Mouse (Mus musculus): Measurements from ENCODE around the gene Pcdh8. TPM values are rescaled to one million over a fixed set of nuclear protein-coding genes. Genes with fewer than 3 reads are reported as not detected.

Gene Pcdh8
- polyA plus RNA-seq, 1 experiment = 0.72 TPM

GRCm38 (mm10) chr14:79754601-79755222 is 16.4 kb downstream of the Pcdh8 start:
- Histone ChIP-seq H3K4me3 (ENCODE audit: low read depth, low read length) (no peak overlapping the region), H3K36me3 (ENCODE audit: control insufficient read depth, insufficient read depth, low read length) (no peaks in the 10 kb centered on the region), H3K27ac (ENCODE audit: insufficient read depth, low read depth, low read length) (no peak overlapping the region), H3K27me3 (ENCODE audit: control insufficient read depth, insufficient read depth, low read length) (no peaks in the 10 kb centered on the region), H3K4me1 (ENCODE audit: control insufficient read depth, insufficient read depth, insufficient read length, low read length) (no peaks in the 10 kb centered on the region)
- TF ChIP-seq CTCF (IDR thresholded peaks at IDR 0.05; ENCODE audit: extremely low read depth, insufficient read length, insufficient replicate concordance, low read depth, low read length) (no peak), POLR2A (IDR thresholded peaks at IDR 0.05; ENCODE audit: low read depth, low read length) (no peak)
- 68% methylated on average over 13 of the region's 13 CpGs for WGBS

DNA sequence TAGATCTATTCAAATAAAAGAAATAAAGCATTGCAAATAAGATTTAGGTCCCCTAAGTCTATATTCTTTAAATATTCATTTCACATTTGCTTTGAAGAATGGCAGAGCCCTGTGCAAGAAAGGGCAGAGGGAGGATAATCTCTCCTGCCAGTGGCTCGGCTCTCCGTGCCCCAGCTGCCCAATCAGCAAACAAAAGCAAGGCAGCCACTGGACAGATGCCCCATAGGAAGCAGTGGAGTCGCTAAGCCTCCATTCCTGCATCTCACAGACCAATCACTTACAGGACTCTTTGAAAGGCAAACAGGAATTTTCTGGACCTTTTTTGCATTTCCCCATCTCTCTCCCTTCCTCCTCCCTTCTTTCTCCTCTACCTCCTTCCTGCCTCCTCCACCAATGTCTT is 17.0 kb downstream of the Pcdh8 start:
- Histone ChIP-seq H3K27ac (ENCODE audit: insufficient read depth, low read depth, low read length) (no peak overlapping the region), H3K36me3 (ENCODE audit: control insufficient read depth, insufficient read depth, low read length) (no peaks in the 10 kb centered on the region), H3K27me3 (ENCODE audit: control insufficient read depth, insufficient read depth, low read length) (no peaks in the 10 kb centered on the region), H3K4me3 (ENCODE audit: low read depth, low read length) (no peak overlapping the region), H3K4me1 (ENCODE audit: control insufficient read depth, insufficient read depth, insufficient read length, low read length) (no peaks in the 10 kb centered on the region)
- WGBS = 45% methylated on average over 3 of the region's 3 CpGs
- no peak for TF ChIP-seq POLR2A (IDR thresholded peaks at IDR 0.05; ENCODE audit: low read depth, low read length)
- no peak for TF ChIP-seq CTCF (IDR thresholded peaks at IDR 0.05; ENCODE audit: extremely low read depth, insufficient read length, insufficient replicate concordance, low read depth, low read length)

DNA sequence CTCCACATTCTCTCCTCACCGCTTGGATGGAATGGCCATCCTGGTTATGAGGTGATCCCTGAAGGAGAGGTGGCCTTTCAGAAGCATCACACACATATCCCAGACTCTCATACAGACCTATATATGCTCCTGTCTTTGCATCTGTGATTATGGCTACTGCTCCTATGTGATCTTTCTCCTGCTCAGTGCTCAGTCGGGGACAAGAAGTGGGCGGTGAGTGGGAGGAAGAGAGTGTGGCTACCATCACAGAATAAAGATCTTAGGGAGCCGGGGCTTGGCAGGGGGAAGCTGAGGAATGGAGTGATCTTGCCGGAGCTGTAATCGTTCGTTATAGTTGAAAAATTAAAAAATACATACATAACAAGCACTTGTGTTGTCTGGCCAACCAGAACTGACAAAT is 17.4 kb downstream of the Pcdh8 start:
- Histone ChIP-seq H3K4me1 (ENCODE audit: control insufficient read depth, insufficient read depth, insufficient read length, low read length) (no peaks in the 10 kb centered on the region), H3K27ac (ENCODE audit: insufficient read depth, low read depth, low read length) (no peak overlapping the region), H3K27me3 (ENCODE audit: control insufficient read depth, insufficient read depth, low read length) (no peaks in the 10 kb centered on the region), H3K36me3 (ENCODE audit: control insufficient read depth, insufficient read depth, low read length) (no peaks in the 10 kb centered on the region), H3K4me3 (ENCODE audit: low read depth, low read length) (no peak overlapping the region)
- WGBS = 89% methylated on average over 7 of the region's 7 CpGs
- no peak for TF ChIP-seq CTCF (IDR thresholded peaks at IDR 0.05; ENCODE audit: extremely low read depth, insufficient read length, insufficient replicate concordance, low read depth, low read length)
- no peak for TF ChIP-seq POLR2A (IDR thresholded peaks at IDR 0.05; ENCODE audit: low read depth, low read length)

GRCm38 (mm10) chr14:79740515-79740914 is 30.6 kb downstream of the Pcdh8 start:
- no peaks in the 10 kb centered on the region for H3K4me1 ChIP-seq (ENCODE audit: control insufficient read depth, insufficient read depth, insufficient read length, low read length)
- no peaks in the 10 kb centered on the region for H3K36me3 ChIP-seq (ENCODE audit: control insufficient read depth, insufficient read depth, low read length)
- no peak overlapping the region for H3K4me3 ChIP-seq (ENCODE audit: low read depth, low read length)
- no peaks in the 10 kb centered on the region for H3K27me3 ChIP-seq (ENCODE audit: control insufficient read depth, insufficient read depth, low read length)
- no peak for TF ChIP-seq POLR2A (IDR thresholded peaks at IDR 0.05; ENCODE audit: low read depth, low read length)
- no peak for TF ChIP-seq CTCF (IDR thresholded peaks at IDR 0.05; ENCODE audit: extremely low read depth, insufficient read length, insufficient replicate concordance, low read depth, low read length)
- 83% methylated on average over 3 of the region's 3 CpGs for WGBS
- no peak overlapping the region for H3K27ac ChIP-seq (ENCODE audit: insufficient read depth, low read depth, low read length)

GRCm38 (mm10) chr14:79738441-79738840 is 32.7 kb downstream of the Pcdh8 start:
- TF ChIP-seq CTCF (IDR thresholded peaks at IDR 0.05; ENCODE audit: extremely low read depth, insufficient read length, insufficient replicate concordance, low read depth, low read length) = no peak
- Histone ChIP-seq H3K27ac (ENCODE audit: insufficient read depth, low read depth, low read length) (no peak overlapping the region), H3K4me3 (ENCODE audit: low read depth, low read length) (no peak overlapping the region), H3K36me3 (ENCODE audit: control insufficient read depth, insufficient read depth, low read length) (no peaks in the 10 kb centered on the region), H3K4me1 (ENCODE audit: control insufficient read depth, insufficient read depth, insufficient read length, low read length) (no peaks in the 10 kb centered on the region), H3K27me3 (ENCODE audit: control insufficient read depth, insufficient read depth, low read length) (no peaks in the 10 kb centered on the region)
- 47% methylated on average over 9 of the region's 9 CpGs for WGBS

DNA sequence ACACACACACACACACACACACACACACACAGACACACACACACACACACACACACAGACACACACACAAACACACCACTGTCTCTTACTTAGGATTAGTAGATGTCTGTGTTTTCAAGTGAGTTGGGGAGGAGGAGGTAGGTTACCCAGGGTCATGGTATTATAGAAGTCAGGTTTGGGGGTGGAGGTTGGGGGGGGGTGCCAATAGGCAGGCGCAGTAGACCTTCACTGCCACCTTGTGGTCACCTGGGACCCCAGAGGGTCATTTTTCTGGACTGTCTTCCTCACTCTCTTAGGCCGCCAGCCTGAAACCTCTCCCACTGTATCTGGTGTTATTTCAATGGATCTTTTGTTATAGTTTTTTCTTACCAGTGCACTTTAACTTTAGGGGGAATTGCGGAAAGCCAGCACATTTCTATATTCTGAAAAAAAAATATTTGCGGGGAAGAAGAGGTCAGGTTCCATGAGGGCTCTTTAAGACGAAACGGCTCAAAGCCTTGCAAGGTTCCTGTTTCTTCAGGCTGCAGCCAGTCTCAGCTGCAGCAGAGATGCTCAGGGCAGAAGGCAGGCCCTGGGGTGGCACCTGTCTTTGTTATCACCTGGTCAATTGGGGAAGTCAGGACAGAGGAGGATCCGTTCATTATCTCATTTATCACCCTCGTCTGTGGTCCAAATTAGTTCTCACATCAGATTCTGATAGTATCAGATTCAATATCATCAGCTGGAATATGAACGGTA is 33.3 kb downstream of the Pcdh8 start:
- no peaks in the 10 kb centered on the region for H3K27me3 ChIP-seq (ENCODE audit: control insufficient read depth, insufficient read depth, low read length)
- no peak for TF ChIP-seq CTCF (IDR thresholded peaks at IDR 0.05; ENCODE audit: extremely low read depth, insufficient read length, insufficient replicate concordance, low read depth, low read length)
- no peak for TF ChIP-seq POLR2A (IDR thresholded peaks at IDR 0.05; ENCODE audit: low read depth, low read length)
- no peak overlapping the region for H3K4me3 ChIP-seq (ENCODE audit: low read depth, low read length)
- 54% methylated on average over 9 of the region's 9 CpGs for WGBS
- H3K27ac ChIP-seq (ENCODE audit: insufficient read depth, low read depth, low read length) = no peak overlapping the region
- H3K36me3 ChIP-seq (ENCODE audit: control insufficient read depth, insufficient read depth, low read length) = no peaks in the 10 kb centered on the region
- no peaks in the 10 kb centered on the region for H3K4me1 ChIP-seq (ENCODE audit: control insufficient read depth, insufficient read depth, insufficient read length, low read length)

- WGBS = 67% methylated on average over 6 of the region's 6 CpGs
- no peaks in the 10 kb centered on the region for H3K36me3 ChIP-seq (ENCODE audit: control insufficient read depth, insufficient read depth, low read length)
- no peaks in the 10 kb centered on the region for H3K4me1 ChIP-seq (ENCODE audit: control insufficient read depth, insufficient read depth, insufficient read length, low read length)
- no peak overlapping the region for H3K4me3 ChIP-seq (ENCODE audit: low read depth, low read length)
- no peaks in the 10 kb centered on the region for H3K27me3 ChIP-seq (ENCODE audit: control insufficient read depth, insufficient read depth, low read length)
- TF ChIP-seq POLR2A (IDR thresholded peaks at IDR 0.05; ENCODE audit: low read depth, low read length) (no peak), CTCF (IDR thresholded peaks at IDR 0.05; ENCODE audit: extremely low read depth, insufficient read length, insufficient replicate concordance, low read depth, low read length) (no peak)
- H3K27ac ChIP-seq (ENCODE audit: insufficient read depth, low read depth, low read length) = no peak overlapping the region
Measured at GRCm38 (mm10) chr14:79736781-79737180, 34.3 kb downstream of the Pcdh8 start.

Measured in small intestine, adult 2 months (tissue).